Mouse (Mus musculus) thymus, adult 2 months (tissue): ENCODE measurements at regions not wholly inside any gene's neighbourhood (a gene's known extent, or its start where the extent isn't known, plus 50 kb on each side); places are given as distances from the start of the nearest gene placed in this dataset.

Source experiments
- CTCF ChIP-seq: fragments of 200-500 bp; IDR thresholded peaks from 2 replicates; pipeline ENCODE4 v1.5.1; 2012; ENCODE audit warnings: mild to moderate bottlenecking, control low read depth, low read length, moderate library complexity, borderline replicate concordance; ENCODE audit not compliant: control insufficient read depth, poor library complexity, insufficient read depth; ENCODE audit errors: extremely low read depth
- POLR2A ChIP-seq: fragments of 200-500 bp; IDR thresholded peaks from 2 replicates; pipeline ENCODE4 v1.6.1; 2012; ENCODE audit warnings: mild to moderate bottlenecking, low read length, control low read depth, moderate library complexity; ENCODE audit not compliant: control insufficient read depth, poor library complexity, insufficient read depth; ENCODE audit errors: extremely low read depth

DNA sequence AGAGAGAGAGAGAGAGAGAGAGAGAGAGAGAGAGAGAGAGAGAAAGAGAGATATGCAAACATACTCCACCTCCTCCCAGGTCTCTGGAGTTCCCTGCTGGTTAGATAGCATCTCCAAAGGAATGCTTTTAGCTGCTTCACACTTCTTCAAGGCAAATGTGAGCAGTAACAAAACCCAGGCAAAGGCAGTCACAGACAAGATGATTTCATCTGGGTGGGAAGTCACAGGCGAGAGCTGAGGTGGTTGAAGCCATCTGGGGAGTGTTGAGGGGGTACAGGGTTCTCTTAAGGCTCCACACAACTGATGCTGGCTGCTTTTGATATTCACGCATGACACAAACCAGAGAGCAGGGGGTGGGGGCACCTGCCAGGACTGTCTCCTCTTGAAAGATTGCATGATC lies 322.7 kb upstream of the Mki67 start:
- TF ChIP-seq CTCF (no peak), POLR2A (no peak)
